Mouse (Mus musculus) heart, adult 2 months (tissue): Measurements from ENCODE around the gene Pdzd2.

ENCODE experiments used
- CTCF ChIP-seq: fragments of 200-600 bp; IDR thresholded peaks from 2 replicates; pipeline ENCODE4 v1.8.1; 2022; ENCODE audit warnings: antibody characterized with exemption, mild to moderate bottlenecking, moderate library complexity
- POLR2A ChIP-seq: fragments of 200-500 bp; IDR thresholded peaks from 2 replicates; pipeline ENCODE4 v1.6.1; 2011; ENCODE audit warnings: mild to moderate bottlenecking, low read depth, low read length, control low read depth; ENCODE audit not compliant: insufficient read depth

DNA sequence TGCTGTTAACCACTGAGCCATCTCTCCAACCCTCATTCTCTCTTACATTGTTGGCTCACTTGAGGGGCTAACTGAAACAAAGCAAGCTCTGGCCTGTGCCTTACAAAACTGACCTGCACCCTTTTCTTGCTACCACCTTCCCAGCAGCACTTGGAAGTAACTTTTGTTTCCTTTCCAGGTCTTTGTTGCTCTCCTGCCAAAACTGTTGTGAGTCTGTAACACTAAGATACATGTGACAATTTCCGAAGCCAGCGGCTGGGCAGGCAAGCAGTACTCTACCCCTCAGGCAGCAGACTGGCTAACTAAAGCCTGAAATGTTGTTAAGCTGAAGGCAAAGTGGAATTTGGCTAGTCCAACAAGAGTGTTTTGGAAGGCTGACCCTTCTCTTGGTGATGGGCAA, 251.4 kb downstream of the Pdzd2 start:
- TF ChIP-seq CTCF: no peak
- no peak for TF ChIP-seq POLR2A
